Mouse (Mus musculus) ES-E14 (cell line): ENCODE measurements at regions not wholly inside any gene's neighbourhood (a gene's known extent, or its start where the extent isn't known, plus 50 kb on each side); places are given as distances from the start of the nearest gene placed in this dataset.

Source experiments
- DNase-seq: peaks from one replicate; pipeline ENCODE4 v3.0.0-alpha.2; 2013; ENCODE audit warnings: low read depth, low spot score
- H3K27ac ChIP-seq: 2 replicates; pipeline ENCODE4 v1.5.1; 2012; ENCODE audit warnings: low read depth, mild to moderate bottlenecking, low read length, moderate library complexity, mixed read lengths; ENCODE audit not compliant: poor library complexity, insufficient read depth, severe bottlenecking
- H3K36me3 ChIP-seq: 2 replicates; pipeline ENCODE4 v1.6.1; 2012; ENCODE audit warnings: mild to moderate bottlenecking, low read length, moderate library complexity, mixed read lengths; ENCODE audit not compliant: control insufficient read depth, poor library complexity, insufficient read depth, severe bottlenecking
- H3K4me1 ChIP-seq, 2 experiments: fragments of 150-350 bp in 1 of 2; sonication (generic) in 1 of 2; 2 replicates each; pipeline ENCODE4 v1.6.1; 2012; ENCODE audit warnings: low read length in 2 of 2, mild to moderate bottlenecking in 1 of 2, mixed read lengths in 1 of 2; ENCODE audit not compliant: control insufficient read depth in 2 of 2, insufficient read depth in 2 of 2, poor library complexity in 1 of 2
- H3K4me3 ChIP-seq, 2 experiments: fragments of 150-350 bp in 1 of 2; sonication (generic) in 1 of 2; 2 replicates each; pipeline ENCODE4 v1.5.1; 2012; ENCODE audit warnings: low read length in 2 of 2, low read depth in 1 of 2, mild to moderate bottlenecking in 1 of 2, mixed read lengths in 1 of 2; ENCODE audit not compliant: insufficient read depth in 1 of 2, poor library complexity in 1 of 2, severe bottlenecking in 1 of 2
- H3K9ac ChIP-seq: 2 replicates; pipeline ENCODE4 v1.6.1; 2012; ENCODE audit warnings: low read depth, mild to moderate bottlenecking, low read length, mixed read lengths; ENCODE audit not compliant: poor library complexity, insufficient read depth, severe bottlenecking
- H3K9me3 ChIP-seq: fragments of 150-350 bp; sonication (generic); 2 replicates; pipeline ENCODE4 v1.6.1; 2012; ENCODE audit warnings: low read depth, mild to moderate bottlenecking, low read length; ENCODE audit not compliant: control insufficient read depth, insufficient read depth
- CHD2 ChIP-seq: IDR thresholded peaks from 2 replicates; pipeline ENCODE4 v1.6.1; 2014; ENCODE audit warnings: mild to moderate bottlenecking, low read depth, low read length, inconsistent platforms
- HCFC1 ChIP-seq: IDR thresholded peaks from 2 replicates; pipeline ENCODE4 v1.6.1; 2012; ENCODE audit warnings: low read length, inconsistent platforms, borderline replicate concordance; ENCODE audit not compliant: insufficient read depth
- MAFK ChIP-seq: IDR thresholded peaks from 2 replicates; pipeline ENCODE4 v1.6.1; 2014; ENCODE audit warnings: mild to moderate bottlenecking, low read depth, low read length, inconsistent platforms; ENCODE audit not compliant: insufficient read depth
- ZC3H11A ChIP-seq: IDR thresholded peaks from 2 replicates; pipeline ENCODE4 v1.6.1; 2012; ENCODE audit warnings: low read depth, mild to moderate bottlenecking, inconsistent platforms, low read length, borderline replicate concordance
- ZNF384 ChIP-seq: IDR thresholded peaks from 2 replicates; pipeline ENCODE4 v1.6.1; 2012; ENCODE audit warnings: low read depth, low read length, inconsistent platforms
- in situ Hi-C, 2 experiments: fragments of 600-800 bp; cut with MboI; formaldehyde crosslinking; loops; one replicate each; pipeline ENCODE4 v1.15.1; 2025; ENCODE audit warnings: low sequenced_read_pairs in 2 of 2, inconsistent platforms in 1 of 2; ENCODE audit not compliant: unreplicated experiment in 2 of 2

DNA sequence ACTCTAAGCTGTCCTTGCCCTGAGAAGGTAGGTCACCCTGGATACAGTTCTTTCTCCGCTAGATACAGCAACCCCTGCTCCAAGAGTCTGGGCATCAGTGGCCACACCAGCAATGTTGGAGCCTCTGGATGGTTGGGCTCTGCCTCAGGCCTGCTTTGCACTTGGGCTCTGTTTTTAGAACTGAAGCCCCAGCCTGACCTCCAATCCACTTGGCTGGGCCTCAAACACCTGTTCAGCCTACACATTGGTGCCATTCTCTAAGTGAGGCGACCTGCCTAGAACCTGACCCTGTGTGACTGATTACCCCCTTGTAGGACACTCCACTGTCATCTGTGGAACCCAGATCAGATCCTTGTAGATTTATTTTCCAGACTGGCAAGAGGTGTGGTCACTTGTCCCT, 289.8 kb downstream of the Gm826 start:
- TF ChIP-seq ZNF384 (no peak), ZC3H11A (no peak), CHD2 (no peak), HCFC1 (no peak), MAFK (no peak)
- H3K9me3 ChIP-seq: no peaks in the 10 kb centered on the region
- no peaks in the 10 kb centered on the region for H3K36me3 ChIP-seq
- H3K27ac ChIP-seq: no peak overlapping the region
- in situ Hi-C loops: no loop called here
- no peak for DNase-seq
- no peak overlapping the region for H3K4me3 ChIP-seq
- no peaks in the 10 kb centered on the region for H3K4me1 ChIP-seq
- no peak overlapping the region for H3K9ac ChIP-seq

DNA sequence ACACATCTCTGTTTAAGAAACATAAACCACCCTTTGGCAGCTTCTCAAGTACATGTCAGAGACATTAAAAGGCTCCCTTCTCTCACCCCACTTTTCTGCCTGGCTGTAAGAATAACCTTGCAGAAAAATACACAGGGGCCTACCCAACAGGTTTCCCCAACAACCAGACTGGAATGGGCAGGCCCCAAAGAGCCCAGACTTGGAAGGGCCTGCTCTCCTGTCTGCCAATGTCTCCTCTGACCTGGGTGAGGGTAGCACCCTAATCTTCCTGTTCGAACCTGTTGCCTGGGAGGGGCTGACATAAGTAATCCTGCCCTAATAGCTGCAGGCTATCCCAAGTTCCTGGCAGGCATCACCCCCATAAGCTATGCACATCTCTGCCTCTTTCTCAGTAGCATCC, 304.5 kb downstream of the Gm826 start:
- in situ Hi-C loops: no loop called here

DNA sequence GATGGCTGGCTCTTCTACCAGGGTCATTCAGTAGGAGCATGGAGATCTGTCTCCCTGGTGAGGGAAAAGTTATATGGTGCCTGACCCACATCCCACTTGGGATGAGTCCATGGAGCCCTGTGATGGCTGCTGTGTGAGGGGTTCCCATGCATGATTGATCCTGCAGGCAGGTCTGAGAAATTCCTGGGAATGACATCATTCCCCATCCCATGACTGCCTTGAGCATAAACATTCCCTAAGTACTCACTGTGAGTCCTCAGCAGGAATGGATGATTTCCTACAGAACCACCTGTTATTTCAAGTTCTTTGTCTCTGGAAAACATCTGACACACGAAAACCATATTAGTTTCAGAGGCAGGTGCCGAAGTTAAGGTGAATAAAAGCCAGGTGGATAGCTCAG, 305.5 kb downstream of the Gm826 start:
- in situ Hi-C loops: no loop called here
- Histone ChIP-seq H3K36me3 (no peaks in the 10 kb centered on the region), H3K4me3 (no peak overlapping the region), H3K9ac (no peak overlapping the region), H3K9me3 (no peaks in the 10 kb centered on the region), H3K27ac (no peak overlapping the region), H3K4me1 (no peaks in the 10 kb centered on the region)
- no peak for DNase-seq
- TF ChIP-seq CHD2: no peak
- TF ChIP-seq MAFK: no peak
- no peak for TF ChIP-seq HCFC1
- no peak for TF ChIP-seq ZC3H11A
- no peak for TF ChIP-seq ZNF384

More for the DNA sequence above, 304.5 kb downstream of the Gm826 start:
- no peaks in the 10 kb centered on the region for H3K4me1 ChIP-seq
- no peaks in the 10 kb centered on the region for H3K36me3 ChIP-seq
- no peak overlapping the region for H3K9ac ChIP-seq
- no peak for DNase-seq
- TF ChIP-seq ZC3H11A (no peak), CHD2 (no peak), ZNF384 (no peak), MAFK (no peak), HCFC1 (no peak)
- no peak overlapping the region for H3K27ac ChIP-seq
- no peaks in the 10 kb centered on the region for H3K9me3 ChIP-seq
- no peak overlapping the region for H3K4me3 ChIP-seq

DNA sequence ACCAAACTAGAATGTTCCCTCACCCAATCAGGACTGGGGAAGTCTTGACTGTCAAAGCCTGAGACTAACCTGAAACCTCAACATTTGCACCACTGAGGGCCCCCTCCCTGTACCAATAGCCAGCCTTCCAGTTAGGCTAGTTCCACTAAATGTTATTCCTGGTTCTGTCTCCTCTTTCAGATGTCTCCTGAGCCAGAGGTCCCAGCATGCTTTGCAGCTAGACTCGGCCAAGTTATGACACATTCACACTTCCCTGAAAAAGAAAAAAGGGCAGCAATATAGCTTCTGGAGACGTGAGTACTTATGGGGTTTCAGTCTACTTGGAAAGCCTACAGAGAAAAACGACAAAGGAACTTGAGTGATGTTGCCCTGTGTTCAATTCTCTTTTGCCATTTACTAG, 308.1 kb downstream of the Gm826 start:
- TF ChIP-seq HCFC1 (no peak), ZC3H11A (no peak), ZNF384 (no peak), CHD2 (no peak), MAFK (no peak)
- Histone ChIP-seq H3K9ac (no peak overlapping the region), H3K4me3 (no peak overlapping the region), H3K36me3 (no peaks in the 10 kb centered on the region), H3K9me3 (no peaks in the 10 kb centered on the region), H3K4me1 (no peaks in the 10 kb centered on the region; a peak in 1 of 4 replicates), H3K27ac (no peak overlapping the region)
- DNase-seq: no peak
- in situ Hi-C loops: no loop called here

DNA sequence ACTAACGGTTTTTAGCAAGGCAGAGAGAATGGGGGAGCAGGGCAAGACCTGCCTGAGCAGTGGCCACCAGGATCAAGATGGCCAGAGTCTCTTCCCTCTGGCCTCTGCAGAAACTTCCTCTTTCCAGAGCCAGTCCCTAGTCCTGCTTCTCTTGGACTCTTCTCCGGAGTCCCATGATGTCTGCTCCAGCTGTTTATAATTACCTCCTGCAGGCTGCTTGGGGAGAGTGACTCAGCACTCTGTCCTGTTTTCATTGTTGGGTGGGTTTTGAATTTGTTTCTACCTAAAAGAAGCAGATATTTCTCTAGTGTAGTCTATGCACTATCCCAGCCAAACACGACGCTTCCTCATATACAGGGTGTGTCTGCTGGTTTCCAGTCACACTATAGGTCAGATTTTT, 312.4 kb downstream of the Gm826 start:
- in situ Hi-C loops: no loop called here
- Histone ChIP-seq H3K36me3 (no peaks in the 10 kb centered on the region), H3K4me3 (no peak overlapping the region), H3K9me3 (no peaks in the 10 kb centered on the region), H3K9ac (no peak overlapping the region), H3K4me1 (no peaks in the 10 kb centered on the region; a peak in 2 of 4 replicates), H3K27ac (no peak overlapping the region)
- no peak for TF ChIP-seq ZNF384
- no peak for TF ChIP-seq MAFK
- no peak for TF ChIP-seq CHD2
- TF ChIP-seq ZC3H11A: no peak
- TF ChIP-seq HCFC1: no peak
- DNase-seq: no peak
